Mouse (Mus musculus) adrenal gland, postnatal 14 days (tissue): ENCODE results near the gene Gm10639. TPM values are rescaled to one million over a fixed set of nuclear protein-coding genes. Genes with fewer than 3 reads are reported as not detected.
A peak's percentile ranks its signal among the peaks of the same experiment; 100 is the strongest.
"Not testable (repeated sequence)": the region's sequence is repeated elsewhere in the genome, so short reads cannot be mapped to it uniquely, and the experiment has no call there.

Experiments used
- DNase-seq: peaks from one replicate; pipeline ENCODE4 v3.0.0; 2021; ENCODE audit warnings: mixed read lengths
- total RNA-seq: library from RNA; stranded (reverse); gene quantifications from 2 replicates; pipeline ENCODE4 v1.2.3, GENCODE M21; 2021

The Gm10639 gene
- total RNA-seq, 1 experiment from 2014 or later = not detected

GRCm38 (mm10) chr9:78348206-78349004 lies 58.7 kb downstream of the Gm10639 start:
- peak; percentile 52 for DNase-seq

- not testable (repeated sequence) for DNase-seq
Observed at GRCm38 (mm10) chr9:78349141-78349540, 59.4 kb downstream of the Gm10639 start.

GRCm38 (mm10) chr9:78350007-78350406 lies 60.3 kb downstream of the Gm10639 start:
- not testable (repeated sequence) for DNase-seq

GRCm38 (mm10) chr9:78351504-78352220 lies 61.9 kb downstream of the Gm10639 start:
- peak; percentile 24 for DNase-seq

Other genes with a start within 250 kb of the Gm10639 start
- not detected in 2 replicates for gene Gcm1, start 238.0 kb upstream of the Gm10639 start, total RNA-seq
- 87.2 and 89.9 TPM in 2 replicates for gene Fbxo9, start 180.9 kb upstream of the Gm10639 start, total RNA-seq
- gene Ick, start 180.7 kb upstream of the Gm10639 start, total RNA-seq = 20.2 and 21.8 TPM in 2 replicates
- 58.5 and 58.7 TPM in 2 replicates for gene Gsta4, start 107.1 kb upstream of the Gm10639 start, total RNA-seq
- gene Gsta1, start 59.3 kb upstream of the Gm10639 start, total RNA-seq = not detected in 2 replicates
- not detected in 2 replicates for gene Gm3776, start 32.8 kb upstream of the Gm10639 start, total RNA-seq
- not detected in 2 replicates for gene Omt2a, start 24.9 kb downstream of the Gm10639 start, total RNA-seq
- gene Omt2b, start 37.7 kb downstream of the Gm10639 start, total RNA-seq = not detected in 2 replicates
- 3.3 TPM in 1 of 2 replicates, not detected in the other for gene Gsta2, start 65.9 kb downstream of the Gm10639 start, total RNA-seq
- not detected in 2 replicates for gene Dppa5a, start 78.3 kb downstream of the Gm10639 start, total RNA-seq
- gene Ooep, start 88.8 kb downstream of the Gm10639 start, total RNA-seq = not detected in 2 replicates
- gene Ddx43, start 105.9 kb downstream of the Gm10639 start, total RNA-seq = 0.15 TPM in 1 of 2 replicates, not detected in the other
- gene Cgas, start 153.3 kb downstream of the Gm10639 start, total RNA-seq = 1.4 and 1.6 TPM in 2 replicates
- gene Mto1, start 158.3 kb downstream of the Gm10639 start, total RNA-seq = 27.8 and 29.5 TPM in 2 replicates
- 0.56 TPM in 1 of 2 replicates, not detected in the other for gene Gm17324, start 158.9 kb downstream of the Gm10639 start, total RNA-seq
- gene Eef1a1, start 199.2 kb downstream of the Gm10639 start, total RNA-seq = 6,863 and 7,423 TPM in 2 replicates